Mouse (Mus musculus): Measurements from ENCODE around the gene Mettl23.

DNA sequence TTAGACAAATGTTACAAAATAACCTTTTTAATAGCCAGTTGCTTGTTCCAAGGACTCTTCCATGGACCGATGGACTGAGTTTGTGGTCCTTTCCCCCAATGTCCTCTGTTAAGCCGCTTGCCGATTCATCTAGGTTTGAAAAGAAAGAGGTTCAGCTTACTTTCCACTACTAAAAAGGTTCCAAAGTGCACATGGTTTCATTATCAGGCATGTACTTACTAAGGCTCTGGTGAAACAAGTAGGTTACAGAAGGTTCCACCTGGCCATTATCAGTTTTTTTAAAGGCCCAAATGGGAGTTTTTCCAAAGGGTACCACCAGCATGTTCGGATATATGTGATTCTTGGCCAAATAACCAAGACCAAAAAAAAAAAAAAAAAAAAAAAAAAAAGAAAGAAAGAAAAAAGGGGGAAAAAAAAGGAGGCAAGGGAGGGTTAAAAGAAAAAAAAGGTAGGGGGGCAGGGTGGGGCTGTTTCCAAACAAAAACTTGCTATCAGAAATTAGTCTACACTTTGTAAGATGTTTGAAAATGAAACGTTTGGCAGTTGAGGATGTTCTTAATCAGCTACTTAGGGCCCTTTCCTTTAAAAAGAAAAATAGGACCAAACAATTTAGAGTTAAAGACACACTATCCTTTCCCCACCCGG is 7.9 kb downstream of the Mettl23 start:
- TF ChIP-seq CTCF (IDR thresholded peaks at IDR 0.05; ENCODE audit: extremely low read depth, insufficient read depth, low read length) (no peak), POLR2A (IDR thresholded peaks at IDR 0.05; ENCODE audit: extremely low read depth, insufficient read depth, low read length) (no peak)

Data from cortical plate, adult 2 months (tissue).